Mouse (Mus musculus): ENCODE results near the gene BC004004. TPM values are rescaled to one million over a fixed set of nuclear protein-coding genes. Genes with fewer than 3 reads are reported as not detected.

The BC004004 gene
- 100 to 1,000 TPM; 101 to 150 TPM for polyA plus RNA-seq (2017; shearing (Covaris generic))

DNA sequence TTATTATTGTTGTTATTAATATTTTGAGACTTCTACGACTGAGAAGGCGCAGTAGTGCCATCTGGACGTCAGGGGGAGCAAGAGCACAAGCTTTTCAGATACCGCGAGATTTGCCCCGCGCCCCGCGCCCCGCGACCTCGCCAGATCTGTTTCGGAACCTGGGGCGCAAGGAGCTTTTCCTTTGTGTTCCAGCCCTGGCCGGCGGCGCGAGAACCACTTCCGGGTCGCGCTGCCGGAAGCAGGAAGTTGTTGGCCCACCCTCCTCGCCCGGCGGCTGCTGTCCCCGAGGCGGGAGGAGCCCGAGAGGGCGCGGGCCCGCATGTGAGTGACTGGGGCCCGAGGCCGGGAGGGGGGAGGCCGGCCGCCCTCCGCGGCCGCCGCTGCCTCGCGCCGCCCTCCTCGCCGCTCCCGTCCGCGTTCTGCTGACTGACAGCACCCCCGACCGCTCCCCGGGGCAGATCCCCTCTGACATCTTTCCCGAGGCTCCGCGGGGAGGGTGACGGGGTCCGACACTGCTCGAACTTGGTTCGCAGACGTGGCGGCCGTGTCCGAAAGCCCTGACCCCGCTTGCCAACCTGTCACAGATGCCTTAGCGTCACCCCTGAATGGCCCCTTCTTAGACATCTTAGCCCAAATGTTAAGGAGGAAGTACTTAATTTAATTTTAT lies at the start of gene BC004004:
BC004004 (plus strand) TSS at position 107 of the 667 bp plus-strand sequence.

DNA sequence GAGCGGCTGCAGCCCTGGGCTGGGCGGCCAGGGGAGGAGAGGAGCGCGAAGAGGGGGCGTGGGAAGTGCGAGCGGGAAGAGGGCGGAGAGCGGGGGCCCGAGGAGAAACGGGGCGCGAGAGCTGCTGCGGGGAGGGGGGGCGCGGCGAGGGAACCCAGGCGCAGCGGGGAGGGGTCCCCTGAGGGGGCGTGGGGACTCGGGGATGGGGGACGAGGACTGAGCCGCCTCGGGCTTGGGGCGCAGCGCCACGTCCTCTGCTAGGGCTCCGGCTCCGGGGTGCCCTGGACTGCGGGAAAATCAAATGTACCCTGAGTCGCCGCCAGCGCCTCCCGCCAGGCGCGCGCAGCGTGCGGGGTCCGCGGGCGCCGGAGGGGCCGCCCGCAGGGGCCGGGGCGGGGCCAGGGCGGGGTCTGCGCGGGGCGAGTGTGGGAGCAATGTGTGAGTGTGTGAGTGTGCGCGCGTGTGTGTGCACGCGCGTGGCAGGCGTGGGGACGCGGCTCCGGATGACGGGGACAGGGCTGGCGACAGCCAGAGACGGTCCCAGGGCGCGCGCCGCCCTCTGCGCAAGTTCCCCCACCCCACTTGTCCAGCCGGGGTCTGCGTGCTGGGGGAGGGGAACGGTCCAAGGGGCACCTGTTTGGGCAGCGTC lies 30.7 kb upstream of the BC004004 start, which contains the start of gene Cpne5:
Cpne5 (minus strand) TSS at position 396 of the 649 bp plus-strand sequence.

DNA sequence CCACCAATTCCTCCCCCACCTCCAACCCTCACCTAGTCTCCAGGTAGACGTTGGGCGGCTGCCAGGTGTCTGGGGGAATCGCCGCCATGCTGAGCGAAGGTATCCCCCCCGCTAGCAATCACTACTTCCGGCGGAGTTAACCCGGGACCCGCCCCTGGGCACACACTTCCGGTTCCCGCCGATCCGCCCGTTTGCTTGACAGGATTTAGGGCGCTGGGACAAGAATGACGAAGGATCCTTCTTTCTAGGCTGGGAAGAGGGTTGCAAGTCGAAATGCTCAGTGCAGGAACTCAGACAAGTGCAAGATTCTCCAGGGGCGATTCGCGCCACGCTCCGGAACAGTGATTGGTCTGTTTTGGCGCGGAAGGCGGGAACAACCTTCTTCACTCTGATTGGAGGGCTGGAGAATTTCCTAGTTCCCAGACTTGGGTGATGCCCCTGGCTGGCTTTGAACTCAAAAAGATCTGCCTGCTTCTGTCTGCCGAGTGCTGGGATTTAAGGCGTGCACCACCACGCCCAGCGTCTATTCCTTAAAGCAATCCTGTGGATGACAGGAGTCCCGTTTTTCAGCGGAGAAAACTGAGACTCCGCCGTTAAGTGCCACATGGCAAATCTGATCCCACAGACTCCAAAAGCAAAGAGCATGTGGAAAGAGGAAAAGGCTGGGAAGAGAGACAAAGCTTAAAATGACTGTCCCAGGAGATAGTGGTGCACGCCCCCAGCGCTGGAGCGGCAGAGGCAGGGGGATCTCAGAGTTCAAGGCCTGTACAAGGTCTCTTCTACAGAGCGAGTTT lies 4.6 kb upstream of the BC004004 start, which contains the start of gene Ppil1:
Ppil1 (minus strand) TSS at position 347 of the 794 bp plus-strand sequence.

DNA sequence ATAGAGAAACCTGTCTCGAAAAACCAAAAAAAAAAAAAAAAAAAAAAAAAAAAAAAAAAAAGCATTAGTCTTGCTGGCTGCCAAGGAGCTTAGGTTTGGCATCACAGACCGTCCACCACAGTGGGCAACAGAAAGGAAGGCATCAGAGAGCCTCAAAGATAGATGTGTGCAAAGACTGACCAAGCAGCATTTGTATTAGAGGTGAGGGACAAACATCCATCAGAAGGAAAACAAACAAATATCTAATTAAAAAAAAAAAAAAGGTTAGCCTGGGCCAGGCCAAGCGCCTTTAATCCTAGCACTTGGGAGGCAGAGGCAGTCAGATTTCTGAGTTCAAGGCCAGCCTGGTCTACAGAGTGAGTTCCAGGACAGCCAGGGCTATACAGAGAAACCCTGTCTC lies 48.8 kb downstream of the BC004004 start, which contains the start of gene Pi16:
Pi16 (plus strand) TSS at position 301 of the 400 bp plus-strand sequence.

DNA sequence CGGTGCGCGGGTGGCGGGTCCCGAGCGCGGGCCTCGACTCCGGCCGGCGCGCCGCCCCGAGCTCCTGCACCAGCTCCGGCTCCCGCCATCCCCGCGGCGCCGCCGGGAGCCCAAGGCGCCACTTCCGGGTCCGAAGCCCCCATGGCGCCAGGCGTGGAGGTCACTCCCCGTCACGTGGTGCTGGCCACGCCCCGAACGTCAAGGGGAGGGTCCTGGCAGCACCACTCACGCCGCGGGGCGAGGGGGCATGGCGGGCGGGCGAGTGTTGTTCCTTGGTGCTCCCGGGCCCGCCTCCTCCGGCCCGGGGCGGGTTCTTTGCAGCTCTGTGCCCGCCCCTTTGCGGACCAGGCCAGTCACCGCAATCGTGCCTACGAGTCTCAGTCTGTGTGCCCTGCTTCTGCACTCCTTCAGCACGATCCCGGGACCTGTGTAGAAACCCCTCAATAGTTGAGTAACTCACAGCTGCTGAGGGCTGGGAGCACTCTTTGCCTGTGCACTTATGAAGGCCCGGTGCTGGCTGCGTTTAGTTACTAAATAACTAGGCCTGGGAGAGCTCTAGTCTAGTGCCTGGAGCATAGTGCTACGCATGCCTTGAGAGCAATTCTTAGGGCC lies 79.2 kb downstream of the BC004004 start, which contains the start of gene Mtch1:
Mtch1 (minus strand) TSS at position 290 of the 612 bp plus-strand sequence.

DNA sequence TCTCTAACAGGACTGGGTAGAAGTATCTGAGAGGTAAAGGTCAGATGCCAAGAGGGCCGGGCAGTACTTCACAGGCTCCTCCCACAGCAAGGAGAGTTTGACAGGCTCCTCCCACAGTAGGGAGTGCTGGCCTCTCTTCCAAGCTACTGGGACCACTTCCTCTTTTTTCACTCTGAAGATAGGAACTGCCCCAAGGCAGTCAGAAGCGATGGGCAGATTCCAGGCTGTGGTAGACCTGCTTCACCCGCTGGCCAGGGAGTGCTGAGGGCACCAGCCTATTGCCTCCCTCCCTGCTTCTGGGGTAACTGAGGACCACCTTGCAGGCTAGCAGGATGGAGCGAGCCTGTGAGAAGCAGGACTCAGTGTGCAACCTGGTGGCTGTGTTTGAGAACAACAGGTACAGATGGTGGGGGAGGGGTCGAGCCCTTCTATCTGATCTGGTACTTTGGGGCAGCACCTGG lies 92.2 kb downstream of the BC004004 start, which contains the start of gene Fgd2:
Fgd2 (plus strand) TSS at position 154 of the 461 bp plus-strand sequence.

Other genes with a start within 250 kb of the BC004004 start
- 100 to 1,000 TPM; 444 to 537 TPM for gene Srsf3, start 236.2 kb upstream of the BC004004 start, polyA plus RNA-seq (2017; shearing (Covaris generic))
- gene Cdkn1a, start 177.8 kb upstream of the BC004004 start, polyA plus RNA-seq (2017; shearing (Covaris generic)): 1 to 10 TPM; 1.4 to 5.8 TPM
- 1 to 10 TPM in 1 of 2 experiments, not detected in 1; 1.3 TPM for gene Rab44, start 154.6 kb upstream of the BC004004 start, polyA plus RNA-seq (2017; shearing (Covaris generic))
- gene Cpne5, start 30.6 kb upstream of the BC004004 start, polyA plus RNA-seq (2017; shearing (Covaris generic)): 1 to 10 TPM in 1 of 2 experiments, under 1 TPM in 1; 0.86 to 1.5 TPM
- 10 to 100 TPM; 71.9 to 76.8 TPM for gene Ppil1, start 4.6 kb upstream of the BC004004 start, polyA plus RNA-seq (2017; shearing (Covaris generic))
- 1 to 10 TPM in 1 of 2 experiments, under 1 TPM in 1; 0.48 to 2.9 TPM for gene Pi16, start 48.9 kb downstream of the BC004004 start, polyA plus RNA-seq (2017; shearing (Covaris generic))
- gene Mtch1, start 79.1 kb downstream of the BC004004 start, polyA plus RNA-seq (2017; shearing (Covaris generic)): 100 to 1,000 TPM; 112 to 125 TPM
- 10 to 100 TPM in 1 of 2 experiments, 1 to 10 TPM in 1; 2.4 to 10.8 TPM for gene Fgd2, start 92.1 kb downstream of the BC004004 start, polyA plus RNA-seq (2017; shearing (Covaris generic))
- 10 to 100 TPM; 44.3 to 79.5 TPM for gene Pim1, start 222.0 kb downstream of the BC004004 start, polyA plus RNA-seq (2017; shearing (Covaris generic))